Mouse (Mus musculus): ENCODE data around the gene Col4a1.

DNA sequence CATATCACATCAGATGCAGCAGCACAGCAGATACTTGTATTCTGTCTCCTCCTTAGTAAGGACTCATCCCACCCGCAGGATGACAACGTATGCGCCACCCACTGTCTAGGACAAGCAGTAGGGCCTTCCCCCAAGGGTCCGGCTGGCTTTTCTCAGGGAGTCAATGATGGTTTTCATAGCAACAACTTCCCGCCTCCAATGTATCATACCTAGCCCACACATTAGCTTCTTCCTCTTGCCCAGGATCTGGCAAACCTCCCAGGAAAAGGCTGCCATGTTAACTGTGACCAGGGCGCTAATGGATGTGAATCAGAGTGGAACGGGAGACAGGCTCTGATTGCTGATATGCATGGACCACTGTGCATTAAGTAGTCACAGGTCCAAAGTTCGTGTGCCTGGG, 12.2 kb downstream of the Col4a1 start:
- TF ChIP-seq CTCF (IDR thresholded peaks at IDR 0.05; ENCODE audit: extremely low read depth, insufficient read length, insufficient replicate concordance, low read depth, low read length), result no peak
- TF ChIP-seq POLR2A (IDR thresholded peaks at IDR 0.05; ENCODE audit: low read depth, low read length), result no peak

Measured in small intestine, adult 2 months (tissue).